Mouse (Mus musculus): ENCODE data around the gene Dsn1. TPM values are rescaled to one million over a fixed set of nuclear protein-coding genes. Genes with fewer than 3 reads are reported as not detected.

Dsn1 gene
- polyA plus RNA-seq, 1 experiment from 2014 or later: 53.7 TPM

- H3K27me3 ChIP-seq: no peaks in the 10 kb centered on the region
- no peaks in the 10 kb centered on the region for H3K4me1 ChIP-seq
- H3K36me3 ChIP-seq (replicated peaks): 0 out of 2 replicates have a peak, but pooled peaks cover 4% of the 10 kb centered on the region
- H3K4me3 ChIP-seq (replicated peaks): no peak overlapping the region
- no peak overlapping the region for H3K4me2 ChIP-seq
- no peak for ATAC-seq (ENCODE audit: low FRiP score)
- no peak overlapping the region for H3K27ac ChIP-seq
- 87% methylated on average over 5 of the region's 5 CpGs for WGBS
- no peaks in the 10 kb centered on the region for H3K9me3 ChIP-seq
- no peak overlapping the region for H3K9ac ChIP-seq
Measured at GRCm38 (mm10) chr2:156954463-156954862, 52.5 kb downstream of the Dsn1 start.

GRCm38 (mm10) chr2:156951301-156952094, 55.5 kb downstream of the Dsn1 start:
- Histone ChIP-seq H3K4me2 (no peak overlapping the region), H3K9me3 (no peaks in the 10 kb centered on the region), H3K27ac (no peak overlapping the region), H3K9ac (no peak overlapping the region), H3K4me3 (replicated peaks) (no peak overlapping the region), H3K36me3 (replicated peaks) (peaks cover 12% of the 10 kb centered on the region), H3K4me1 (no peaks in the 10 kb centered on the region), H3K27me3 (no peaks in the 10 kb centered on the region)
- 92% methylated on average over 10 of the region's 10 CpGs for WGBS
- no peak for ATAC-seq (ENCODE audit: low FRiP score)

GRCm38 (mm10) chr2:156950816-156951215, 56.1 kb downstream of the Dsn1 start:
- Histone ChIP-seq H3K4me2 (no peak overlapping the region), H3K27ac (no peak overlapping the region), H3K9ac (no peak overlapping the region), H3K9me3 (no peaks in the 10 kb centered on the region), H3K4me1 (no peaks in the 10 kb centered on the region), H3K36me3 (replicated peaks) (peaks cover 16% of the 10 kb centered on the region), H3K27me3 (no peaks in the 10 kb centered on the region), H3K4me3 (replicated peaks) (no peak overlapping the region)
- 95% methylated on average over 3 of the region's 3 CpGs for WGBS
- no peak for ATAC-seq (ENCODE audit: low FRiP score)

Other genes starting within 250 kb of the Dsn1 start
- gene Myl9, start 231.7 kb downstream of the Dsn1 start, polyA plus RNA-seq (2016; fragmentation: Nextera tagmentation; extraction: Ambion mirVana): 61.4 and 95.4 TPM in 2 replicates
- gene Tgif2, start 167.1 kb downstream of the Dsn1 start, polyA plus RNA-seq (2016; fragmentation: Nextera tagmentation; extraction: Ambion mirVana): 88.3 and 89.3 TPM in 2 replicates
- gene 4930518I15Rik, start 149.2 kb downstream of the Dsn1 start, polyA plus RNA-seq (2016; fragmentation: Nextera tagmentation; extraction: Ambion mirVana): 8.6 and 11.8 TPM in 2 replicates
- gene Rab5if, start 144.0 kb downstream of the Dsn1 start, polyA plus RNA-seq (2016; fragmentation: Nextera tagmentation; extraction: Ambion mirVana): 170 and 173 TPM in 2 replicates
- gene Sla2, start 120.0 kb downstream of the Dsn1 start, polyA plus RNA-seq (2016; fragmentation: Nextera tagmentation; extraction: Ambion mirVana): 0.17 and 0.23 TPM in 2 replicates
- 50.5 and 54.0 TPM in 2 replicates for gene Ndrg3, start 15.1 kb downstream of the Dsn1 start, polyA plus RNA-seq (2016; fragmentation: Nextera tagmentation; extraction: Ambion mirVana)
- 6.0 and 7.4 TPM in 2 replicates for gene Soga1, start 72.1 kb upstream of the Dsn1 start, polyA plus RNA-seq (2016; fragmentation: Nextera tagmentation; extraction: Ambion mirVana)
- not detected in 2 replicates for gene Tldc2, start 79.9 kb upstream of the Dsn1 start, polyA plus RNA-seq (2016; fragmentation: Nextera tagmentation; extraction: Ambion mirVana)
- 20.7 and 22.6 TPM in 2 replicates for gene Samhd1, start 128.1 kb upstream of the Dsn1 start, polyA plus RNA-seq (2016; fragmentation: Nextera tagmentation; extraction: Ambion mirVana)
- 35.6 and 36.2 TPM in 2 replicates for gene Rbl1, start 197.4 kb upstream of the Dsn1 start, polyA plus RNA-seq (2016; fragmentation: Nextera tagmentation; extraction: Ambion mirVana)